In genomic region chr6:65599865-65600739, GRCm38 (mm10) we compare ENCODE assay signal across 12 mouse cellular contexts.
DNase-seq lines count a peak whose midpoint lies in the region; ATAC-seq lines count a peak whose summit lies in the region.
"Had no signal": no experiment of that assay in that cellular context is flagged by ENCODE, and none has a peak within 500 bp of the region (broad histone marks: within the 10 kb centered on the region; RNA-seq: fewer than 3 reads in every experiment).

No protein-coding gene starts in this region.

- no peak overlapping the region for H3K4me3 ChIP-seq in hindbrain, embryonic 10.5 days
- H3K4me3 ChIP-seq in hindbrain, embryonic 14.5 days (replicated peaks; ENCODE audit: low read length), result no peak overlapping the region
- H3K4me3 ChIP-seq: left cerebral cortex, adult 2 months had no signal

- no peak overlapping the region for H3K27ac ChIP-seq in hindbrain, embryonic 10.5 days
- no peak overlapping the region for H3K27ac ChIP-seq in hindbrain, embryonic 14.5 days
- H3K27ac ChIP-seq: kidney, postnatal 0 days; left cerebral cortex, adult 2 months had no signal

- no peak for ATAC-seq in hindbrain, embryonic 14.5 days (ENCODE audit: low FRiP score)

- H3K4me1 ChIP-seq in hindbrain, embryonic 10.5 days (replicated peaks), result peaks cover 5% of the 10 kb centered on the region; the same call in 1 of the 2 replicates
- H3K4me1 ChIP-seq in hindbrain, embryonic 14.5 days (replicated peaks; ENCODE audit: control insufficient read depth, insufficient read depth, low read length), result no peaks in the 10 kb centered on the region

- no peaks in the 10 kb centered on the region for H3K9me3 ChIP-seq in hindbrain, embryonic 10.5 days
- no peaks in the 10 kb centered on the region for H3K9me3 ChIP-seq in hindbrain, embryonic 14.5 days (ENCODE audit: control insufficient read depth, low read length)

- no peaks in the 10 kb centered on the region for H3K36me3 ChIP-seq in hindbrain, embryonic 10.5 days
- H3K36me3 ChIP-seq in hindbrain, embryonic 14.5 days (replicated peaks; ENCODE audit: control insufficient read depth, insufficient read depth), result no peaks in the 10 kb centered on the region

- 32% methylated on average over 7 of the region's 7 CpGs for WGBS in hindbrain, embryonic 10.5 days
- 26% methylated on average over 7 of the region's 7 CpGs for WGBS in hindbrain, embryonic 14.5 days

- peak; percentile 11 for DNase-seq in hindbrain, embryonic 10.5 days (ENCODE audit: low spot score)
- no peak for DNase-seq in hindbrain, embryonic 14.5 days (ENCODE audit: low spot score)
- DNase-seq in spleen, postnatal 36 days (ENCODE audit: low spot score in 2 of 2), result peak; percentile 10 to 15
- no peak for DNase-seq in spleen, postnatal 4 days (ENCODE audit: low spot score in 2 of 2)
- DNase-seq in induced T-regulatory cell, adult 2 months (ENCODE audit: low read depth), result peak; percentile 64
- peak; percentile 9 for DNase-seq in thymus, postnatal 25 days
- no peak for DNase-seq in left cerebral cortex, adult 11 months (ENCODE audit: low spot score)
- no peak for DNase-seq in kidney, adult 8-10 months
- DNase-seq: gastrocnemius, postnatal 25 days; heart, postnatal 14 days had no signal

- no peak overlapping the region for H3K9ac ChIP-seq in hindbrain, embryonic 14.5 days

- H3K4me2 ChIP-seq in hindbrain, embryonic 14.5 days (replicated peaks), result no peak overlapping the region

- no peaks in the 10 kb centered on the region for H3K27me3 ChIP-seq in hindbrain, embryonic 10.5 days (ENCODE audit: insufficient read depth, poor library complexity, severe bottlenecking)
- no peaks in the 10 kb centered on the region for H3K27me3 ChIP-seq in hindbrain, embryonic 14.5 days (ENCODE audit: control insufficient read depth, insufficient read depth, low read length)

Comparison
In these comparisons a context has a peak if more than half of its experiments do, and no peak if none do; other contexts are left out.
1. DNase-seq: peak in hindbrain, embryonic 10.5 days (single experiment), spleen, postnatal 36 days (2 of 2), induced T-regulatory cell, adult 2 months (single experiment) and thymus, postnatal 25 days (single experiment); none in hindbrain, embryonic 14.5 days (single experiment), spleen, postnatal 4 days (0 of 2), left cerebral cortex, adult 11 months (single experiment) and kidney, adult 8-10 months (0 of 2).